Mouse (Mus musculus): ENCODE measurements around the gene Tmem141. TPM values are rescaled to one million over a fixed set of nuclear protein-coding genes. Genes with fewer than 3 reads are reported as not detected.

Gene Tmem141
- polyA plus RNA-seq (2016; fragmentation: Nextera tagmentation; extraction: Ambion mirVana): 17.4 and 18.3 TPM in 2 replicates

GRCm38 (mm10) chr2:25621229-25622200, at the start of gene Tmem141:
Gene Tmem141 (minus strand): TSS chr2:25622005.
- no peaks in the 10 kb centered on the region for H3K36me3 ChIP-seq
- H3K27me3 ChIP-seq (ENCODE audit: insufficient read depth, poor library complexity, severe bottlenecking): peaks cover 45% of the 10 kb centered on the region
- 7% methylated on average over 34 of the region's 34 CpGs for WGBS
- peak within 1 kb of the TSS; percentile 59 for H3K4me3 ChIP-seq
- H3K27ac ChIP-seq: peak within 1 kb of the TSS; percentile 80
- H3K4me1 ChIP-seq (replicated peaks): peaks cover 15% of the 10 kb centered on the region
- peak; percentile 83 for DNase-seq (ENCODE audit: low spot score)
- no peaks in the 10 kb centered on the region for H3K9me3 ChIP-seq

GRCm38 (mm10) chr2:25666516-25666915, 44.7 kb upstream of the Tmem141 start:
- H3K36me3 ChIP-seq: no peaks in the 10 kb centered on the region
- H3K4me3 ChIP-seq: no peak overlapping the region
- no peaks in the 10 kb centered on the region for H3K4me1 ChIP-seq (replicated peaks)
- WGBS: 77% methylated on average over 1 of the region's 1 CpGs
- H3K27me3 ChIP-seq (ENCODE audit: insufficient read depth, poor library complexity, severe bottlenecking): no peaks in the 10 kb centered on the region
- DNase-seq (ENCODE audit: low spot score): no peak
- H3K9me3 ChIP-seq: no peaks in the 10 kb centered on the region
- H3K27ac ChIP-seq: no peak overlapping the region

GRCm38 (mm10) chr2:25664125-25664524, 42.3 kb upstream of the Tmem141 start:
- no peak for DNase-seq (ENCODE audit: low spot score)
- H3K4me1 ChIP-seq (replicated peaks): no peaks in the 10 kb centered on the region
- H3K27ac ChIP-seq: no peak overlapping the region
- WGBS: 81% methylated on average over 5 of the region's 5 CpGs
- H3K9me3 ChIP-seq: no peaks in the 10 kb centered on the region
- no peak overlapping the region for H3K4me3 ChIP-seq
- H3K36me3 ChIP-seq: no peaks in the 10 kb centered on the region
- no peaks in the 10 kb centered on the region for H3K27me3 ChIP-seq (ENCODE audit: insufficient read depth, poor library complexity, severe bottlenecking)

- Histone ChIP-seq H3K27me3 (ENCODE audit: insufficient read depth, poor library complexity, severe bottlenecking) (no peaks in the 10 kb centered on the region), H3K9me3 (no peaks in the 10 kb centered on the region), H3K4me3 (no peak overlapping the region), H3K36me3 (no peaks in the 10 kb centered on the region), H3K4me1 (replicated peaks) (no peaks in the 10 kb centered on the region), H3K27ac (no peak overlapping the region)
- 82% methylated on average over 1 of the region's 1 CpGs for WGBS
- DNase-seq (ENCODE audit: low spot score): peak; percentile 57
Observed at GRCm38 (mm10) chr2:25663511-25663910, 41.7 kb upstream of the Tmem141 start.

- no peak for DNase-seq (ENCODE audit: low spot score)
- WGBS: 88% methylated on average over 6 of the region's 6 CpGs
- Histone ChIP-seq H3K4me3 (no peak overlapping the region), H3K27me3 (ENCODE audit: insufficient read depth, poor library complexity, severe bottlenecking) (no peaks in the 10 kb centered on the region), H3K4me1 (replicated peaks) (no peaks in the 10 kb centered on the region), H3K27ac (no peak overlapping the region), H3K9me3 (no peaks in the 10 kb centered on the region), H3K36me3 (no peaks in the 10 kb centered on the region)
Observed at GRCm38 (mm10) chr2:25661245-25661970, 39.6 kb upstream of the Tmem141 start.

- H3K27ac ChIP-seq: no peak overlapping the region
- H3K4me1 ChIP-seq (replicated peaks): no peaks in the 10 kb centered on the region
- WGBS: 92% methylated on average over 8 of the region's 8 CpGs
- no peak for DNase-seq (ENCODE audit: low spot score)
- H3K4me3 ChIP-seq: no peak overlapping the region
- H3K27me3 ChIP-seq (ENCODE audit: insufficient read depth, poor library complexity, severe bottlenecking): no peaks in the 10 kb centered on the region
- H3K9me3 ChIP-seq: no peaks in the 10 kb centered on the region
- H3K36me3 ChIP-seq: no peaks in the 10 kb centered on the region
Observed at GRCm38 (mm10) chr2:25660279-25660678, 38.5 kb upstream of the Tmem141 start.

- no peaks in the 10 kb centered on the region for H3K36me3 ChIP-seq
- no peak within 1 kb of the TSS for H3K27ac ChIP-seq
- H3K9me3 ChIP-seq: no peaks in the 10 kb centered on the region
- H3K4me1 ChIP-seq (replicated peaks): no peaks in the 10 kb centered on the region
- H3K4me3 ChIP-seq: no peak within 1 kb of the TSS
- DNase-seq (ENCODE audit: low spot score): no peak
- no peaks in the 10 kb centered on the region for H3K27me3 ChIP-seq (ENCODE audit: insufficient read depth, poor library complexity, severe bottlenecking)
Observed at GRCm38 (mm10) chr2:25657652-25658051, 35.8 kb upstream of the Tmem141 start, which contains the start of gene Lcn5. Gene Lcn5 (plus strand): TSS chr2:25657952.

- Histone ChIP-seq H3K4me3 (no peak overlapping the region), H3K4me1 (replicated peaks) (no peaks in the 10 kb centered on the region), H3K27ac (no peak overlapping the region), H3K27me3 (ENCODE audit: insufficient read depth, poor library complexity, severe bottlenecking) (no peaks in the 10 kb centered on the region), H3K9me3 (no peaks in the 10 kb centered on the region), H3K36me3 (no peaks in the 10 kb centered on the region)
- no peak for DNase-seq (ENCODE audit: low spot score)
- 86% methylated on average over 4 of the region's 4 CpGs for WGBS
Observed at GRCm38 (mm10) chr2:25657246-25657645, 35.4 kb upstream of the Tmem141 start.

GRCm38 (mm10) chr2:25656691-25657090, 34.9 kb upstream of the Tmem141 start:
- no peak overlapping the region for H3K27ac ChIP-seq
- no peaks in the 10 kb centered on the region for H3K36me3 ChIP-seq
- H3K4me3 ChIP-seq: no peak overlapping the region
- no peaks in the 10 kb centered on the region for H3K9me3 ChIP-seq
- WGBS: 89% methylated on average over 4 of the region's 4 CpGs
- no peak for DNase-seq (ENCODE audit: low spot score)
- no peaks in the 10 kb centered on the region for H3K27me3 ChIP-seq (ENCODE audit: insufficient read depth, poor library complexity, severe bottlenecking)
- H3K4me1 ChIP-seq (replicated peaks): no peaks in the 10 kb centered on the region

- no peak overlapping the region for H3K4me3 ChIP-seq
- H3K27me3 ChIP-seq (ENCODE audit: insufficient read depth, poor library complexity, severe bottlenecking): no peaks in the 10 kb centered on the region
- whole genome bisulfite sequencing: 67% methylated on average over 1 of the region's 1 CpGs
- H3K4me1 ChIP-seq (replicated peaks): no peaks in the 10 kb centered on the region
- H3K27ac ChIP-seq: no peak overlapping the region
- no peaks in the 10 kb centered on the region for H3K9me3 ChIP-seq
- H3K36me3 ChIP-seq: no peaks in the 10 kb centered on the region
- no peak for DNase-seq (ENCODE audit: low spot score)
Observed at GRCm38 (mm10) chr2:25654502-25654901, 32.7 kb upstream of the Tmem141 start.

GRCm38 (mm10) chr2:25652902-25653301, 31.1 kb upstream of the Tmem141 start, which contains the start of gene Lcn8:
Gene Lcn8 (plus strand): TSS chr2:25653120.
- H3K9me3 ChIP-seq: no peaks in the 10 kb centered on the region

GRCm38 (mm10) chr2:25639890-25640289, 18.1 kb upstream of the Tmem141 start:
- Histone ChIP-seq H3K36me3 (no peaks in the 10 kb centered on the region), H3K27ac (no peak overlapping the region), H3K9me3 (no peaks in the 10 kb centered on the region), H3K27me3 (ENCODE audit: insufficient read depth, poor library complexity, severe bottlenecking) (no peaks in the 10 kb centered on the region), H3K4me1 (replicated peaks) (no peaks in the 10 kb centered on the region), H3K4me3 (no peak overlapping the region)
- peak; percentile 54 for DNase-seq (ENCODE audit: low spot score)
- WGBS: 22% methylated on average over 6 of the region's 6 CpGs

More at GRCm38 (mm10) chr2:25652902-25653301, 31.1 kb upstream of the Tmem141 start, which contains the start of gene Lcn8:
- Histone ChIP-seq H3K4me3 (no peak within 1 kb of the TSS), H3K27ac (no peak within 1 kb of the TSS), H3K4me1 (replicated peaks) (no peaks in the 10 kb centered on the region), H3K27me3 (ENCODE audit: insufficient read depth, poor library complexity, severe bottlenecking) (no peaks in the 10 kb centered on the region), H3K36me3 (no peaks in the 10 kb centered on the region)
- WGBS: 77% methylated on average over 2 of the region's 2 CpGs
- DNase-seq (ENCODE audit: low spot score): no peak

GRCm38 (mm10) chr2:25634046-25634445, 12.2 kb upstream of the Tmem141 start:
- Histone ChIP-seq H3K36me3 (no peaks in the 10 kb centered on the region), H3K9me3 (no peaks in the 10 kb centered on the region), H3K27ac (no peak overlapping the region), H3K4me3 (no peak overlapping the region), H3K4me1 (replicated peaks) (no peaks in the 10 kb centered on the region), H3K27me3 (ENCODE audit: insufficient read depth, poor library complexity, severe bottlenecking) (no peaks in the 10 kb centered on the region)
- WGBS: 45% methylated on average over 1 of the region's 1 CpGs
- DNase-seq (ENCODE audit: low spot score): no peak

Measured in hindbrain, embryonic 10.5 days (tissue).